Mouse (Mus musculus) gastrocnemius, adult 18-20 months (tissue): ENCODE results near the gene Ifi211. TPM values are rescaled to one million over a fixed set of nuclear protein-coding genes. Genes with fewer than 3 reads are reported as not detected.
A peak's percentile ranks its signal among the peaks of the same experiment; 100 is the strongest.
"Not testable (repeated sequence)": the region's sequence is repeated elsewhere in the genome, so short reads cannot be mapped to it uniquely, and the experiment has no call there.

Experiments
- DNase-seq: peaks from one replicate; pipeline ENCODE4 v3.0.0; 2021; ENCODE audit warnings: low spot score
- long read RNA-seq, 2 experiments: library from polyadenylated mRNA; stranded (forward); transcript quantifications; one replicate each; pipeline ENCODE4 v2.0.0; 2021
- total RNA-seq, 2 experiments: library from RNA; stranded (reverse); gene quantifications; 2 replicates each; pipeline ENCODE4 v1.2.3; 2021

The Ifi211 gene
- total RNA-seq, result 1 to 10 TPM; 2.7 to 3.1 TPM
- long read RNA-seq, experiment 1, partial matches to known transcripts, result 0 of 4 reads
- long read RNA-seq, experiment 1, other reads (novel, unspliced or antisense), result 1 of 4 reads
- long read RNA-seq, experiment 2, partial matches to known transcripts, result 0 of 3 reads
- long read RNA-seq, experiment 2, other reads (novel, unspliced or antisense), result 0 of 3 reads

GRCm38 (mm10) chr1:173912548-173913255 lies at the start of gene Ifi211:
Gene Ifi211, minus strand, starts transcription at chr1:173913046.
- peak; percentile 64 for DNase-seq

GRCm38 (mm10) chr1:173961491-173961890 lies 48.6 kb upstream of the Ifi211 start:
- DNase-seq, result not testable (repeated sequence)

GRCm38 (mm10) chr1:173959998-173960397 lies 47.2 kb upstream of the Ifi211 start:
- DNase-seq, result not testable (repeated sequence)

- DNase-seq, result not testable (repeated sequence)
These were observed 43.1 kb upstream of the Ifi211 start for GRCm38 (mm10) chr1:173955839-173956527.

GRCm38 (mm10) chr1:173955071-173955796 lies 42.4 kb upstream of the Ifi211 start:
- no peak for DNase-seq

GRCm38 (mm10) chr1:173953563-173953962 lies 40.7 kb upstream of the Ifi211 start:
- no peak for DNase-seq

GRCm38 (mm10) chr1:173949044-173949443 lies 36.2 kb upstream of the Ifi211 start:
- DNase-seq, result not testable (repeated sequence)

- not testable (repeated sequence) for DNase-seq
These were observed 29.9 kb upstream of the Ifi211 start for GRCm38 (mm10) chr1:173942780-173943066.

GRCm38 (mm10) chr1:173941924-173942779 lies 29.3 kb upstream of the Ifi211 start, which contains the start of the genes Mndal and Ifi203:
Gene Mndal, minus strand, starts transcription at chr1:173942491.
Gene Ifi203, minus strand, starts transcription at chr1:173942672.
- not testable (repeated sequence) for DNase-seq

GRCm38 (mm10) chr1:173941522-173941921 lies 28.7 kb upstream of the Ifi211 start:
- DNase-seq, result not testable (repeated sequence)

- DNase-seq, result not testable (repeated sequence)
These were observed 6.4 kb upstream of the Ifi211 start for GRCm38 (mm10) chr1:173919279-173919678.

- no peak for DNase-seq
These were observed 1.7 kb upstream of the Ifi211 start for GRCm38 (mm10) chr1:173914559-173914958.

- not testable (repeated sequence) for DNase-seq
These were observed 478 bp upstream of the Ifi211 start for GRCm38 (mm10) chr1:173913256-173913791.

- DNase-seq, result no peak
These were observed 910 bp downstream of the Ifi211 start for GRCm38 (mm10) chr1:173911808-173912464.

- not testable (repeated sequence) for DNase-seq
These were observed 4.5 kb downstream of the Ifi211 start for GRCm38 (mm10) chr1:173908390-173908789.

GRCm38 (mm10) chr1:173905885-173906284 lies 7.0 kb downstream of the Ifi211 start:
- DNase-seq, result not testable (repeated sequence)

- DNase-seq, result not testable (repeated sequence)
These were observed 23.1 kb downstream of the Ifi211 start for GRCm38 (mm10) chr1:173889741-173890140.

- not testable (repeated sequence) for DNase-seq
These were observed 25.6 kb downstream of the Ifi211 start for GRCm38 (mm10) chr1:173887026-173887787.
